In genomic region chr17:84074000-84074782, GRCm38 (mm10) we compare ENCODE assay signal across 9 mouse cellular contexts.
DNase-seq lines count a peak whose midpoint lies in the region; ATAC-seq and TF ChIP-seq lines count a peak whose summit lies in the region.
"Had no signal": no experiment of that assay in that cellular context is flagged by ENCODE, and none has a peak within 500 bp of the region (broad histone marks: within the 10 kb centered on the region; RNA-seq: fewer than 3 reads in every experiment).

No protein-coding gene starts in this region.

- H3K27me3 ChIP-seq in intestine, embryonic 16.5 days (replicated peaks; ENCODE audit: control insufficient read depth, insufficient read depth, low read length), result no peaks in the 10 kb centered on the region
- H3K27me3 ChIP-seq in lung, postnatal 0 days (replicated peaks; ENCODE audit: insufficient read depth, low read length), result no peaks in the 10 kb centered on the region

- peaks cover 6% of the 10 kb centered on the region; the same call in 1 of the 2 replicates for H3K4me1 ChIP-seq in intestine, embryonic 16.5 days (ENCODE audit: control insufficient read depth, insufficient read depth, low read length)
- peaks cover 11% of the 10 kb centered on the region; the same call in 1 of the 2 replicates for H3K4me1 ChIP-seq in lung, postnatal 0 days (ENCODE audit: insufficient read depth, low read depth, low read length)

- peak overlapping the region; percentile 49 for H3K27ac ChIP-seq in intestine, embryonic 16.5 days (ENCODE audit: low read length)
- peak overlapping the region; percentile 70 for H3K27ac ChIP-seq in lung, postnatal 0 days (ENCODE audit: low read length)

- H3K4me2 ChIP-seq in intestine, embryonic 16.5 days (ENCODE audit: low read depth, low read length), result no peak overlapping the region
- H3K4me2 ChIP-seq in lung, postnatal 0 days (replicated peaks; ENCODE audit: low read depth, low read length), result no peak overlapping the region

- H3K9ac ChIP-seq in intestine, embryonic 16.5 days (ENCODE audit: low read depth, low read length), result no peak overlapping the region
- no peak overlapping the region for H3K9ac ChIP-seq in lung, postnatal 0 days (replicated peaks; ENCODE audit: low read depth)

- DNase-seq in gastrocnemius, postnatal 14 days, result peak; percentile 50
- no peak for DNase-seq in gastrocnemius, adult 18-20 months (ENCODE audit: low spot score)
- DNase-seq in B cell, adult 2 months, result peak; percentile 65 to 66
- peak; percentile 82 for DNase-seq in lung, postnatal 0 days (ENCODE audit: low spot score)
- DNase-seq in left cerebral cortex, postnatal 36 days (ENCODE audit: low spot score in 2 of 2), result no peak
- no peak for DNase-seq in right cerebral cortex, postnatal 25 days
- DNase-seq: cerebellum, postnatal 10 days had no signal

- intact Hi-C loops in gastrocnemius, postnatal 14 days (cut with DNase I; ENCODE audit: low total_unique reads), result no loop called here
- intact Hi-C loops in left cerebral cortex, postnatal 36 days (cut with DNase I), result no loop called here

- ATAC-seq in intestine, embryonic 16.5 days, result peak; percentile 53; the same call in 1 of the 2 replicates
- peak; percentile 69 for ATAC-seq in lung, postnatal 0 days
- ATAC-seq in cerebellum, adult (ENCODE audit: insufficient number of reproducible peaks, low FRiP score, low TSS enrichment), result no peak

- H3K4me3 ChIP-seq in intestine, embryonic 16.5 days (ENCODE audit: low read length), result no peak overlapping the region
- no peak overlapping the region for H3K4me3 ChIP-seq in lung, postnatal 0 days (ENCODE audit: low read depth, low read length)

- TF ChIP-seq EP300 in lung, postnatal 0 days (IDR thresholded peaks at IDR 0.05), result peak; percentile 67

- no peaks in the 10 kb centered on the region for H3K36me3 ChIP-seq in intestine, embryonic 16.5 days (ENCODE audit: control insufficient read depth, insufficient read depth, low read length)
- no peaks in the 10 kb centered on the region for H3K36me3 ChIP-seq in lung, postnatal 0 days (ENCODE audit: insufficient read depth, low read length)

- 66% methylated on average over 10 of the region's 10 CpGs for WGBS in intestine, embryonic 16.5 days
- WGBS in lung, postnatal 0 days, result 54% methylated on average over 10 of the region's 10 CpGs

- no peaks in the 10 kb centered on the region for H3K9me3 ChIP-seq in intestine, embryonic 16.5 days (ENCODE audit: control insufficient read depth, low read length)
- no peaks in the 10 kb centered on the region for H3K9me3 ChIP-seq in lung, postnatal 0 days (ENCODE audit: low read length)

- 0 out of 2 replicates have a peak, but pooled peaks have one; percentile 12 for TF ChIP-seq CTCF in lung, postnatal 0 days (IDR thresholded peaks at IDR 0.05)

Comparison
In these comparisons a context has a peak if more than half of its experiments do, and no peak if none do; other contexts are left out.
1. DNase-seq: peak in gastrocnemius, postnatal 14 days (single experiment), B cell, adult 2 months (2 of 2) and lung, postnatal 0 days (single experiment); none in gastrocnemius, adult 18-20 months (single experiment), left cerebral cortex, postnatal 36 days (0 of 2) and right cerebral cortex, postnatal 25 days (single experiment).